Mouse (Mus musculus) splenic B cell, adult 2 months (primary cell): ENCODE results near the gene 4930564D02Rik.

ENCODE experiments used
- DNase-seq: peaks from one replicate; pipeline ENCODE4 v3.0.0-alpha.2; 2011; ENCODE audit warnings: low read depth, low spot score
- H3K27me3 ChIP-seq: 2 replicates; pipeline ENCODE4 v1.6.1; 2012; ENCODE audit warnings: mild to moderate bottlenecking, low read length, moderate library complexity, mixed read lengths; ENCODE audit not compliant: control insufficient read depth, poor library complexity, insufficient read depth, severe bottlenecking
- H3K36me3 ChIP-seq: 2 replicates; pipeline ENCODE4 v1.6.1; 2012; ENCODE audit warnings: mild to moderate bottlenecking, low read length, moderate library complexity, mixed read lengths; ENCODE audit not compliant: control insufficient read depth, poor library complexity, insufficient read depth, severe bottlenecking

Gene 4930564D02Rik

DNA sequence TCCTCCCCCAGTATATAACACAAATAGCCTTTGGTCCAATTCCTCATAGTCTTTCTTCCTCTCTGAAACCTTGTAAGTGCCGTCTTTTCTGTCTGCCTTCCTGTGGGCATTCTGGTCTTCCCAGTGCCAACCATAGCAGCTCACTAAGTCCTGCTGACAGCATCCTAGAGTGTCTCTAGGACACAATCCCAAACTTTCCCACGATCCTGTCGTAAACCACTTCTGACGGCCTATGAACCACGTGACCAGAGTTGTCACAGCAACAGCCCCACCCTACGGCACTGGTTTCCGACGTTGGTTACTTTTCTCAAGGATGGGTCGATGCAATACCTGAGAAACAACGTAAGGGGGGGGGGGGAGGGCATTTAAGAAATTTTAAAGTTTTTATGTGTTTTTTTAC, at the start of gene 4930564D02Rik:
Gene 4930564D02Rik (plus strand): TSS at position 301 of the 400 bp plus-strand sequence.
- Histone ChIP-seq H3K36me3 (no peaks in the 10 kb centered on the region), H3K27me3 (no peaks in the 10 kb centered on the region)
- no peak for DNase-seq

DNA sequence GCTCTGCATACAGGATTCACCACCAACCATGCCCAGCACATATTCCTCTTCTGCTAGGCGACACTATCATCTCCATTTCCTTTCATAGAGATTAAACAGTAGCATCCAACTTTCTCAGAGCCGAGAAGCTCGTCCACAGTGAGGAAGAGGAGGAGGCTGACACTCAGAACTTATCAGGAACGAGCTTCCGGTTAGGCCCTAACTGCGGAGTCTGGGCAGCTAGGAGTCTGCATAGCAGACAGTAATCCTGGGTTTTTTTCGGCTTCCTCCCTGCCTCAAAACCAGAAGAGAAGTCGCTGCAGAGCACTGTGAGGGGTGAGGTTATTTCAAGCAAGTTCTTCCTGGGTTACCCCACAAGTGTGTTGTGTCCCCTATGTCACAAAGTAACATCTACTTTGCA, 49.3 kb upstream of the 4930564D02Rik start:
- H3K27me3 ChIP-seq: no peaks in the 10 kb centered on the region
- H3K36me3 ChIP-seq: no peaks in the 10 kb centered on the region
- DNase-seq: no peak

DNA sequence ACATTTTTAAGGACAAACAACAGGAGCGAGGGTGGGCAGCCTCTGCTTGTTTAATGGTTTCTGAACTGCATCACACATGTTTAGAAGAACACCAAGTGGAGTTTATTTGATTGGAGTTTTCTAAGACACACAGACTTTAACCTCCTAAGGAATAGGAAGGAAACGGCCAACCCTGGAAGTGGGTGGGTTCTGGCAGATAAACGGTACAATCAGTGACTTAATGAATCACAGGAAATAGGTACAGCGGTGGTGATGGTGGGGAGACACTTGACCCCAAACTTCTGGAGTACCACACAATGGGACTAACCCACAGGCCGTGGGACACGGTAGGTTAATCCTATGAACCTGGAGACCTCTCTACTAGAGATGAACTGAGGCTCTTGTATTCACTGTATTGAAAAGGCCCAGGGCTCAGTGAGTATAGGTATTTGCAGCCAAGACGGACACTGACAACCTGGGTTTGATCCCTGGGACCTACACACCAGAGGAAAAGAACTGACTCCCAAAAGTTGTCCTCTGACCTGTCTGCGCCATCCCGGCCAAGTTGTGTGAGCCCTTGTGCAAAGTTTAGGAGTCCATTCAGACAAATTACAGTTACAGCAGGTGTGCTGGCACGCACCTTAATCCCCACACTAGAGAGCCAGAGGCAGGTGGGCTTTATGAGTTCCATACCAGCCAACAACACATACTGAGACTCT, 48.4 kb upstream of the 4930564D02Rik start:
- no peaks in the 10 kb centered on the region for H3K27me3 ChIP-seq
- no peaks in the 10 kb centered on the region for H3K36me3 ChIP-seq
- DNase-seq: no peak

DNA sequence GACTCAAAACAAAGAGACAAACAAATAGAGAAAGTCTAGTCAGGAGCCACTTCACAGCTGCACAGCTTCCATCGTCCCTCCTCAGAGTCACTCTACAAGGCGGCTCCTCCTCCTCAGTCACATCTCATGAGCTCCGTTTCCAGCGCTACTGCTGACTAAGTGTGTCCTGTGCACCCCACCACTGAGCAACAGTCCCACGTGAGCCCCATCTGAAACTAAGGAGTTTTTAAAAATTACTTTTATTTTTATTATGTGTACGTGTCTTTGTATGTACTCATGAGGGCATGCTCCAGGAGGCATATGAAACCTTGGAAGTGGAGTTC, 47.9 kb upstream of the 4930564D02Rik start:
- H3K36me3 ChIP-seq: no peaks in the 10 kb centered on the region
- H3K27me3 ChIP-seq: no peaks in the 10 kb centered on the region
- no peak for DNase-seq

DNA sequence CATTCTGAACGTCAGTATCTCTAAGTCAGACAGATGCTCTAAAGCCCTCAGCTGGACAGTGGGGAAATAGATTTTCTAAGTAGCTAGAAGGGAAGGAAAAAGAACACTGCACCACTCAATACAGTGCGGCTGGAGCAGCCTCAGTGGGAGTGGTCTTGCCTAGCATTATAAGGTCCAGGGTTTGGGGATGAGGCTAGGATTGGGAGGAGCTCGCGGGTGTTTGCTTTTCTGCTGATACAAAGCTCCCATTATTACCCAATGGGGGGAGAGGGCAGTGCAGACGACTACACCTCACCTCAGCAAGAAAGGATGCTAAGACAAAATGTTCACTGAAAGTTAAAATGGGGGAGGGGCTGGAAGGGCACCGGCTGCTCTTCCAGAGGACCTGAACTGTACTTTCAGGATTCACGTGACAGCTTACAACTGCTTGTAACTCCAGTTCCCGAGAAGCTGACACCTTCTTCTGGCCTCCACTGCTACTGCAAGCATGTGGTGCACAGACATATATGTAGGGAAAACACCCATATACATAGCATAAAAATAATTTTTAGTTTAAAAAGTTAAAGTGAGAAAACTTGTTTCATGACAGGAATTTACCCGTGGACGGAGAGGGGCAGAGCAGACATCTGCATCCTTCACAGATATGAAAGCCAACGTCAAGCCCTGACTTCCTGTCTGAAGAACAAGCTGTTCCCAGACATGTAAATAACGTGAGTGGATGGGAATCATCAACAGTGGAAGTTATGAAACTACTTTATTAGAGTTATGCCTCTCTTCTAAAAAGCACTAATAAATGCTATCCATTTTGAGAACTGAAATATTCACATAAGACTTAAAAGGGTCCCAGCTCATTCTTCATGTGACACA, 46.6 kb upstream of the 4930564D02Rik start:
- no peaks in the 10 kb centered on the region for H3K27me3 ChIP-seq
- H3K36me3 ChIP-seq: no peaks in the 10 kb centered on the region

DNA sequence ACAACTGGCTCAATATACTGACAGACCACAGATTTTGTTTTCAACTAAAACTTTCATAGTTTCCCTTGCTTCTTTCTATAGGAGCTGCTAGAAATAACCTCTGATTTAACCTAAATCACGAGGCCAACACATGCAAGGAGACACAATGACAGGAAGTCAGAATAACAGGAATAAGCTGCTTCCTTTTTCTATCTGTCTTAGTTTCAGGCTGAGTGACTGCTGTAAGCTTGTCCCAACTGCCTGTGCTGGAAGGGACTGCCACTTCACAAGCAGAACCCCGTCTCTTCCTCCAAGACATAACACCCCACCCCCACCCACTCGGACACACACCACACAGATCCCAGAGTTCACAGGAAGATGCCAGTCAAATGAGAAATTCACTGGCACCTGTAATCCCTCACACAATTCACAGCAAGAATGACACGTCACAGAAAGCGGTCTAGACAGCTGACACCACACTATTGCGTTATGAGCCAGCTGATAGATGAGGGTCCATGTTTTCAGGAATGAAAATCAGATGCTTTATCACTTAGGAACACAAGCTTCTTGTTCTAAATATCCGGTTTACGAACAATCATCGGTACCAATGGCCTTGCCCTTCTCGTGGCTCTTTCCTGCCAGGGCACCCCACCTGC, 43.2 kb upstream of the 4930564D02Rik start:
- no peak for DNase-seq
- Histone ChIP-seq H3K36me3 (no peaks in the 10 kb centered on the region), H3K27me3 (no peaks in the 10 kb centered on the region)

More for the DNA sequence above, 46.6 kb upstream of the 4930564D02Rik start:
- DNase-seq: no peak

DNA sequence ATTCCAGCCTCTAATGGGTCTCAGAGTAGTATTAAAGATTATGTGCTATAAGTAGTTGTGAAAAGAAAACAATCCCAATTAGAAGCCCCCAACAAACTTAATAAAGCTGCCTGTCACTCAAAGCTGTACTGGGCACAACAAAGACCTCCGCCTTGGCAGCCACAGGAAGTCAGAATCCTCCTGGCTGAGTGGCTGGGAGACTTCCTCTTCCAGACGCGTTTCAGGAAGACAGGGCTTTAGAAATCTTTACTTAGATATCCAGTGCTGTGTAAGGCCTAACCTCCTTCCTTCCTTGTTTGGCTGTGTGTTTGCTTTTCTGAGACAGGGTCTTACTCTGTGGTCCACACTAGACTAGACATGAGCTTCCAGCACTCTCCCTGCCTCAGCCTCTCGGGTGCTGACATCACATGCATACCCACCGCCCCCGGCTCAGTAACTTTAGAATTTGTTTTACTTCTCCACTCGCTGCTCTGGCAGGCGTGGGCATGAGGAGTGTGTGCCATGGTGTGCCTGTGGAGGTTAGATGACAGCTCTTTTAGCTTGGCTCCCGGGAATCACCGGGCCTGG, 30.3 kb upstream of the 4930564D02Rik start:
- Histone ChIP-seq H3K36me3 (no peaks in the 10 kb centered on the region), H3K27me3 (no peaks in the 10 kb centered on the region)
- DNase-seq: no peak

DNA sequence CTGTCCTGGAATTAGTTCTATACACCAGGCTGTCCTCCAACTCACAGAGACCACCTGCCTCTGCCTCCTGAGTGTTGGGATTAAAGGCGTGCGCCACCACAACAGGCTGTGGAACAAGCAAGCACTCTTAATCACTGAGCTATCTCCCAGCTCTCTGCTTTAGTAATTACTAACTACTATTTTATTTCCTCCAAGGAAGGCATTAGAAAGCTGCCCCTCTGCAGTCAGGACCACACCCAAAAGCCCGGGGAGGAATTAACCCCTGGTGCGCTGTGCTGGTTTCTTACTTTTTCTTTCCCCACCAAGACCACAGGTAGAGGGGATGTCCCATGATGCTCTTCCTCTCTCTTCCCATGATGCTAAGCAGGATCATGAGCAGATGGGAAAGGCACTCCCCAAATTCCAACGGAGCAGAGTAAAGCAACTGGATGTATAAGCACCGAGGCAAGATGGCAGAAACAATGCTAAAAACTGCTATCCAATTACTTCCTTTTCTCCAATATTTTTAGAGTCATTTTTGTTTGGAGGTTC, 29.3 kb upstream of the 4930564D02Rik start:
- Histone ChIP-seq H3K36me3 (no peaks in the 10 kb centered on the region), H3K27me3 (no peaks in the 10 kb centered on the region)
- DNase-seq: no peak

DNA sequence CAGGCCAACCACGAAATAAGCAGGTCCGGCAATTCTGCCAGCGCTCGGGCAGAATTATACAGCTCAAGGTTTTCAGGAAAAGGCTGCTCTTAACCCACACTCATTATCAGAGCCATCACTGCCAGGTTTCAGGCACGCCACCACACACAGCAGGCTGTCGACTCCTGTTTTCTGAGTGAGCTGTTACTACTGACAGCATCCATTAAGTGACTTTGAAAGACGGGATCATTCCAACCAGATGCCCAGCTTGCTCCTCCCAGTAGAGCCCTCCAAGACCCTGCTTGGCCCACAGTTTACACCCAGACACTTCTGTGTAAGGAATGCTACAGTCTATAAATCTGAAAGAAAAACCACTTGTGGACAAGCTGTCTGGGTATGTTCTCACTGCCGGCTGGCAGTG, 26.6 kb upstream of the 4930564D02Rik start:
- no peak for DNase-seq
- Histone ChIP-seq H3K27me3 (no peaks in the 10 kb centered on the region), H3K36me3 (no peaks in the 10 kb centered on the region)

DNA sequence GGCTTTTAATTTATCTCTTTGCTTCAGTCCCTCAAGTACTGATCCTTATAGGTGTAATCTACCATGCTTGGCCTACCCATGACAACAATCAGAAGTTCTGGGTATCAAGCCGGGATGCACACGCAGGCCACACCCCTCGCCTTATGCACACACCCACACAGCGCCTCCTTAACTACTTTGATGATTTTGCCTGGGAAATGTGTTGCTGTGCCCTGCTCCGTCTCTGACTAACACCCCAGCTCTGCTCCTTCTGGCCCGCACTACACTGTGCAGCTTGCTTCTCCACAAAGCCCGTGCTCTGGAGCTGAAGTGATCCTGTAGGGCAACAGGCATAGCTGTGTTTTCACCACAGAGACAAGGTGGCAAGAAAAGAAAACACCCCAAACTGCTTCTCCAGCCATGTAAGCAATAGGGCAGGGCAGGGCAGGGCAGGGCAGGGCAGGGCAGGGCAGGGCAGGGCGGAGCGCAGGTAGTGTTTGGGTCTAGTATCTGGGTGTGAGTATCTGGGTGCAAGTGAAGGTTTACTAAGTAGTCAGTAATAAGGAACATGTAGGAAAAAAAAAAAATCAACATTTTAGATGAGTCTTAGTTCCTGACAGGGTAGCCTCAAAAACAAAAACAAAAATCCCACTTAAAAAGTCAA, 25.5 kb upstream of the 4930564D02Rik start:
- no peaks in the 10 kb centered on the region; the same call in 1 of the 2 replicates for H3K27me3 ChIP-seq
- DNase-seq: no peak

DNA sequence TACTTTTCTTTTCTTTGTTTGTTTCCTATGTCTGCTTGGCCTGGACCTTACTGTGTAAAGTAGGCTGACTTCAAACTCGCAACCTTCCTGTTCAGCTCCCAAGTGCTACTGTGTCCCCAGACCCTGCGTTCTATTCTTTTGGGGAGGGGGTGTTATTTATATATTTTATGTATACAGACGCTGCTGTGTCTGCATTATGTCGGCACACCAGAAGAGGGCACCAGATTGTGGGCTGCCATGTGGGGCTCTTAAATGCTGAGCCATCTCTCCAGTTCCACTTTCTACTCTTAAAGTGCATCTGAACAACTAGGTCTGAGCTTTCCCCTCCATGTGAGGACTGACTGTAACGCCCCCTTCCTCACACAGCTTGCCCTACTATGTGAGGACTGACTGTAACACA, 22.9 kb upstream of the 4930564D02Rik start:
- DNase-seq: no peak
- no peaks in the 10 kb centered on the region for H3K36me3 ChIP-seq
- no peaks in the 10 kb centered on the region; the same call in 1 of the 2 replicates for H3K27me3 ChIP-seq

More for the DNA sequence above, 25.5 kb upstream of the 4930564D02Rik start:
- no peaks in the 10 kb centered on the region for H3K36me3 ChIP-seq

DNA sequence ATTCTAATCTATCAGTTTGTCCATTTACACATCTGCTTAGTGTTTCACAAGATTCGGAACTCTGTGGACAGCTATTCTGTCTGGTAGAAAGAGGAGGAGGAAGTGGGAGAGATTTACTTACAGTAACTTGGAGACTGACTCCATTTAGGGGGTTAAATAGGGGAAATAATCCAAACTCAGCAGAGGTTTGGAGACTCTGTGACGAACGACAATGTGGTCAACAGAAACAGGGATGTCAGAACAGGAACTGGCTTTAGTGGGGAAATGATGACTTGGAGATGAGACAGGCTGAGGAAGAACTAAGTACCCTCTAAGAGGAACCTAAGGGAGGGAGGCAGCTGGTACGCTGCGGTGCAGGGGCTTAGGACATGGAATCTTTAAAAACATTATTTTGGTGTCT, 19.8 kb upstream of the 4930564D02Rik start:
- Histone ChIP-seq H3K36me3 (no peaks in the 10 kb centered on the region), H3K27me3 (no peaks in the 10 kb centered on the region; the same call in 1 of the 2 replicates)
- peak; percentile 11 for DNase-seq

DNA sequence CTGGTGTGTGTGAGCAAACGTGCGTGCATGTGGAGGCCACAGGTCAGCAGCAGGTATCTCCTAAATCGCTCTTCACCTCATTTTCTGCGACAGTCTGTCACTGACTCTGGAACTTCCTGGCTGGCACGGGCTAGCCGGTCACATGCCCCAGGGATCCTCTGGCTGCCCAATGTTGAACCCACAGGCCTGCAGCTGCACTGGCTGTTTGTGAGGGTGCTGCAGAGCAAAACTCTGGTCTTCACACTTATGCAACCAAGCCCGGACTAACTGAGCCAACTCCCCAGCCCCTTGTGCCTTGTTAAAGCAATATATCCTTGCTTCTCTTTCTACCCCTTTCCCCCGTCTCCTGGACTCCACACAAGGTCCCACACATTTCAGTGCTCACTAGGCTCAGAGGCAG, 19.0 kb upstream of the 4930564D02Rik start:
- DNase-seq: no peak
- Histone ChIP-seq H3K27me3 (no peaks in the 10 kb centered on the region; the same call in 1 of the 2 replicates), H3K36me3 (no peaks in the 10 kb centered on the region)

DNA sequence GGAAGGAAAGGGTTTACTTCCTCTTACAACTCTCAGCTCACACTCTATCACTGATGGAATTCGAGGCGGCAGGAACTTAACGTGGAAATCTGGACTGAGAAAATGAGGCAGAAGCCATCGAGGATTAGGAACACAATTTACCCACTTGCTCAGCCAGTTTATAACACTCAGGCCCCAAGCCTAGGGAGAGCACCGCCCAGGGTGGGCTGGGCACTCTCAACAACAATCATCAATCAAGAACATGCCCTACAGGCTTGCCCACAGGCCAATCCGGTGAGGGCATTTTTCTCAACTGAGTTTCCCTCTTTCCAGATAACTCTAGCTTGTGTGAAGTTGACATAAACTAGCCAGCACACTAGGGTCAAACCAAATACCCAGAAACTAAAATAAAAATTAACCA, 16.8 kb upstream of the 4930564D02Rik start:
- no peak for DNase-seq
- H3K36me3 ChIP-seq: no peaks in the 10 kb centered on the region
- no peaks in the 10 kb centered on the region; the same call in 1 of the 2 replicates for H3K27me3 ChIP-seq
